Mouse (Mus musculus) bone marrow macrophage, adult 2 months (primary cell): ENCODE measurements around the gene Ostm1.

ENCODE experiments used
- CTCF ChIP-seq: IDR thresholded peaks from 2 replicates; pipeline ENCODE4 v1.5.1; 2012; ENCODE audit warnings: low read depth, mild to moderate bottlenecking, low read length, moderate library complexity
- POLR2A ChIP-seq: IDR thresholded peaks from 2 replicates; pipeline ENCODE4 v1.6.1; 2012; ENCODE audit warnings: mild to moderate bottlenecking, low read depth, low read length, borderline replicate concordance

- TF ChIP-seq CTCF (no peak), POLR2A (no peak)
These were observed 9.0 kb upstream of the Ostm1 start for GRCm38 (mm10) chr10:42574639-42575038.
